14 mouse cellular contexts compared by ENCODE assay signal in the genomic region with DNA sequence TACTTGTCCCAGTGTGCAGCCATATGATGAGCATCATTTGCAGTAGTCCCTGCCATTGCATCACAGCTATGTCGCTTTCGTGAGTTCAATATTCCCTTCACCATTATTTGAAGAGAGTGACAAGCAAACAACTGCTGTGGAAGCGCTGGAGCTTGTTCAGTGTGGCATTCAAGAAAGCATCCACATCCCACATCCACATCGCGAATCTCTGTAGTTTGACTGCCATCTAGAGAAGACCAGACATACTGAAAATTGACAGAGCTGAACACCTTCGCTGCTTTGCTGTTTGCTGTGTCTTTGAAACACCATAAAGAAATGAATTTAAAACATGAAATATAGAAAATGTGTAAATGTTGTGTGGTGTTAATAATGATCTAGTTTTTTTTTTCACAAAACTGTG. TPM values are rescaled to one million over a fixed set of nuclear protein-coding genes. Genes with fewer than 3 reads are reported as not detected.
DNase-seq lines count a peak whose midpoint lies in the region; ATAC-seq lines count a peak whose summit lies in the region.
"Had no signal": no experiment of that assay in that cellular context is flagged by ENCODE, and none has a peak within 500 bp of the region (broad histone marks: within the 10 kb centered on the region; RNA-seq: fewer than 3 reads in every experiment).

No protein-coding gene starts in this region.

- H3K27ac ChIP-seq in heart, embryonic 11.5 days (ENCODE audit: low read depth, low read length), result no peak overlapping the region
- H3K27ac ChIP-seq: heart, adult 2 months; neural tube, embryonic 13.5 days had no signal

- no peaks in the 10 kb centered on the region for H3K4me1 ChIP-seq in heart, embryonic 11.5 days (ENCODE audit: control insufficient read depth, insufficient read depth, low read length)
- H3K4me1 ChIP-seq: neural tube, embryonic 13.5 days had no signal

- H3K9ac ChIP-seq in heart, embryonic 11.5 days (ENCODE audit: low read depth, low read length), result no peak overlapping the region
- H3K9ac ChIP-seq: neural tube, embryonic 13.5 days had no signal

- H3K4me2 ChIP-seq in heart, embryonic 11.5 days, result no peak overlapping the region
- H3K4me2 ChIP-seq: neural tube, embryonic 13.5 days had no signal

- WGBS in heart, embryonic 11.5 days (ENCODE audit: insufficient replicate concordance), result 75% methylated on average over 6 of the region's 6 CpGs

- peak; percentile 11 to 13 for DNase-seq in frontal cortex, postnatal 10 days (ENCODE audit: low spot score in 2 of 2)
- DNase-seq in frontal cortex, postnatal 25 days (ENCODE audit: low spot score in 2 of 2), result no peak
- peak; percentile 23 to 39 for DNase-seq in right cerebral cortex, adult 2 months (ENCODE audit: low spot score in 2 of 2)
- no peak for DNase-seq in right cerebral cortex, postnatal 25 days
- DNase-seq in left cerebral cortex, adult 11 months (ENCODE audit: low spot score), result peak; percentile 15
- no peak for DNase-seq in cerebellum, adult 11-12 months
- DNase-seq: heart, adult 2 months; lung, adult 18-20 months had no signal

- no peak overlapping the region for H3K4me3 ChIP-seq in heart, embryonic 11.5 days (ENCODE audit: low read depth, low read length)
- H3K4me3 ChIP-seq: heart, adult 2 months; neural tube, embryonic 13.5 days had no signal

- H3K27me3 ChIP-seq in heart, embryonic 11.5 days (ENCODE audit: control insufficient read depth, insufficient read depth, low read length), result no peaks in the 10 kb centered on the region
- H3K27me3 ChIP-seq: neural tube, embryonic 13.5 days had no signal

- no peaks in the 10 kb centered on the region for H3K9me3 ChIP-seq in heart, embryonic 11.5 days (replicated peaks; ENCODE audit: control insufficient read depth, low read length)
- H3K9me3 ChIP-seq: neural tube, embryonic 13.5 days had no signal

- ATAC-seq in erythroid progenitor cell, adult 5-6 weeks (replicated peaks; ENCODE audit: low FRiP score, poor library complexity, severe bottlenecking), result no peak
- ATAC-seq in heart, embryonic 11.5 days (replicated peaks; ENCODE audit: insufficient number of reproducible peaks, low FRiP score, low TSS enrichment), result no peak
- ATAC-seq: activated CD4-positive, CD25-positive, alpha-beta regulatory T cell, adult 4 months had no signal

- H3K36me3 ChIP-seq in heart, embryonic 11.5 days (ENCODE audit: control insufficient read depth, insufficient read depth, low read length), result no peaks in the 10 kb centered on the region
- H3K36me3 ChIP-seq: neural tube, embryonic 13.5 days had no signal

RNA-seq across cellular contexts. Expression of a gene that starts 58.0 kb away (rescaled TPM):
- total RNA-seq in erythroid progenitor cell, adult 5-6 weeks (2015; ENCODE audit: low replicate concordance), result not detected in 2 replicates
- not detected in 2 replicates for total RNA-seq in erythroid progenitor cell, adult 5-6 weeks (2017; ENCODE audit: low replicate concordance)
- not detected in 2 replicates for polyA plus RNA-seq in heart, embryonic 11.5 days (2014; fragmentation: Nextera tagmentation; extraction: Ambion mirVana)
- total RNA-seq: heart, adult 2 months had no signal
- polyA plus RNA-seq: activated CD4-positive, CD25-positive, alpha-beta regulatory T cell, adult 4 months; heart, adult 2 months; large intestine, adult 2 months; neural tube, embryonic 13.5 days; thymus, postnatal 0 days had no signal

Comparison
In these comparisons a context has a peak if more than half of its experiments do, and no peak if none do; other contexts are left out.
1. DNase-seq: peak in frontal cortex, postnatal 10 days (2 of 2), right cerebral cortex, adult 2 months (2 of 2) and left cerebral cortex, adult 11 months (single experiment); none in frontal cortex, postnatal 25 days (0 of 2), right cerebral cortex, postnatal 25 days (single experiment) and cerebellum, adult 11-12 months (single experiment).